Mouse (Mus musculus) CH12.LX (cell line): ENCODE results near the gene Colgalt2. TPM values are rescaled to one million over a fixed set of nuclear protein-coding genes. Genes with fewer than 3 reads are reported as not detected.
A peak's percentile ranks its signal among the peaks of the same experiment; 100 is the strongest.

Source experiments
- DNase-seq: peaks from one replicate; pipeline ENCODE4 v3.0.0-alpha.2; 2013; ENCODE audit errors: extremely low read depth
- H3K27ac ChIP-seq: 2 replicates; pipeline ENCODE4 v1.5.1; 2012; ENCODE audit warnings: low read depth, mild to moderate bottlenecking, control low read depth, moderate library complexity; ENCODE audit not compliant: insufficient read depth
- H3K27me3 ChIP-seq: replicated peaks from 2 replicates; pipeline ENCODE3; 2012; ENCODE audit warnings: inconsistent platforms
- H3K36me3 ChIP-seq, 2 experiments: replicated peaks in 1 of 2; 2 replicates each; pipeline versions ENCODE3 to v1.6.1; 2012; ENCODE audit warnings: inconsistent platforms in 1 of 2, low read length in 1 of 2, mild to moderate bottlenecking in 1 of 2, mixed read lengths in 1 of 2, moderate library complexity in 1 of 2; ENCODE audit not compliant: control insufficient read depth in 1 of 2, insufficient read depth in 1 of 2
- H3K4me1 ChIP-seq, 2 experiments: 2 replicates each; pipeline ENCODE4 v1.6.1; 2012; ENCODE audit warnings: inconsistent platforms in 1 of 2, moderate library complexity in 1 of 2; ENCODE audit not compliant: insufficient read depth in 2 of 2, control insufficient read depth in 1 of 2
- H3K4me2 ChIP-seq: 2 replicates; pipeline ENCODE4 v1.6.1; 2012; ENCODE audit warnings: low read depth, mild to moderate bottlenecking, control low read depth; ENCODE audit not compliant: poor library complexity, insufficient read depth, severe bottlenecking
- H3K4me3 ChIP-seq, 3 experiments: fragments of 150-350 bp in 1 of 3; sonication (generic) in 1 of 3; replicated peaks in 1 of 3; 2 replicates each; pipeline versions ENCODE3 to v1.5.1; 2011 to 2012; ENCODE audit warnings: low read depth in 2 of 3, low read length in 2 of 3, mild to moderate bottlenecking in 2 of 3, moderate library complexity in 2 of 3, control low read depth in 1 of 3, improper control_type of control experiment in 1 of 3, inconsistent platforms in 1 of 3, mixed read lengths in 1 of 3; ENCODE audit not compliant: poor library complexity in 1 of 3
- H3K79me2 ChIP-seq: replicated peaks from 2 replicates; pipeline ENCODE4 v1.6.1; 2012; ENCODE audit warnings: mild to moderate bottlenecking, moderate library complexity; ENCODE audit not compliant: control insufficient read depth, poor library complexity, insufficient read depth, severe bottlenecking; ENCODE audit errors: extremely low read depth
- H3K9ac ChIP-seq: 2 replicates; pipeline ENCODE4 v1.6.1; 2012; ENCODE audit warnings: low read depth, mild to moderate bottlenecking, control low read depth, moderate library complexity; ENCODE audit not compliant: insufficient read depth
- H3K9me3 ChIP-seq: replicated peaks from 2 replicates; pipeline ENCODE3; 2012; ENCODE audit warnings: low read length, inconsistent platforms, mixed read lengths
- CHD2 ChIP-seq: IDR thresholded peaks from 2 replicates; pipeline ENCODE4 v1.6.1; 2011; ENCODE audit warnings: low read length, improper control_type of control experiment
- CTCF ChIP-seq, 2 experiments: IDR thresholded peaks in 1 of 2; conservative IDR thresholded peaks in 1 of 2; 2 replicates each; pipeline ENCODE4 v1.5.1; 2011 to 2012; ENCODE audit warnings: low read depth in 2 of 2, low read length in 2 of 2, improper control_type of control experiment in 1 of 2, inconsistent platforms in 1 of 2, mild to moderate bottlenecking in 1 of 2, moderate library complexity in 1 of 2
- EP300 ChIP-seq: IDR thresholded peaks from 2 replicates; pipeline ENCODE4 v1.6.1; 2011; ENCODE audit warnings: low read length, improper control_type of control experiment
- ETS1 ChIP-seq: conservative IDR thresholded peaks from 2 replicates; pipeline ENCODE4 v1.6.1; 2012; ENCODE audit warnings: low read depth, mild to moderate bottlenecking, inconsistent platforms, low read length, improper control_type of control experiment, moderate library complexity
- JUN ChIP-seq: IDR thresholded peaks from 2 replicates; pipeline ENCODE4 v1.6.1; 2011; ENCODE audit warnings: low read depth, mild to moderate bottlenecking, low read length, improper control_type of control experiment, moderate library complexity; ENCODE audit not compliant: insufficient read depth
- JUND ChIP-seq: conservative IDR thresholded peaks from 2 replicates; pipeline ENCODE4 v1.6.1; 2011; ENCODE audit warnings: low read depth, low read length, improper control_type of control experiment
- KAT2A ChIP-seq: IDR thresholded peaks from 2 replicates; pipeline ENCODE4 v1.6.1; 2012; ENCODE audit warnings: low read length, improper control_type of control experiment, inconsistent platforms; ENCODE audit not compliant: insufficient replicate concordance
- MEF2A ChIP-seq: IDR thresholded peaks from 2 replicates; pipeline ENCODE4 v1.6.1; 2014; ENCODE audit warnings: low read depth, mild to moderate bottlenecking, inconsistent platforms, low read length, improper control_type of control experiment, borderline replicate concordance
- MXI1 ChIP-seq: IDR thresholded peaks from 2 replicates; pipeline ENCODE4 v1.6.1; 2011; ENCODE audit warnings: mild to moderate bottlenecking, low read depth, low read length, improper control_type of control experiment
- MYC ChIP-seq: IDR thresholded peaks from 2 replicates; pipeline ENCODE4 v1.6.1; 2011; ENCODE audit warnings: low read depth, mild to moderate bottlenecking, improper control_type of control experiment, low read length
- NELFE ChIP-seq: IDR thresholded peaks from 2 replicates; pipeline ENCODE4 v1.6.1; 2011; ENCODE audit warnings: low read depth, low read length, improper control_type of control experiment
- NRF1 ChIP-seq: IDR thresholded peaks from 2 replicates; pipeline ENCODE4 v1.6.1; 2014; ENCODE audit warnings: low read depth, mild to moderate bottlenecking, inconsistent platforms, low read length, improper control_type of control experiment, moderate library complexity
- PAX5 ChIP-seq: IDR thresholded peaks from 2 replicates; pipeline ENCODE4 v1.6.1; 2012; ENCODE audit warnings: low read length, inconsistent platforms, mixed read lengths
- POLR2A ChIP-seq: IDR thresholded peaks from 2 replicates; pipeline ENCODE4 v1.6.1; 2011; ENCODE audit warnings: low read depth, mild to moderate bottlenecking, improper control_type of control experiment, low read length
- POLR2AphosphoS2 ChIP-seq: IDR thresholded peaks from 2 replicates; pipeline ENCODE4 v1.6.1; 2011; ENCODE audit warnings: low read depth, low read length, improper control_type of control experiment
- RAD21 ChIP-seq: IDR thresholded peaks from 2 replicates; pipeline ENCODE4 v1.6.1; 2011; ENCODE audit warnings: low read depth, mild to moderate bottlenecking, low read length, improper control_type of control experiment, moderate library complexity
- RCOR1 ChIP-seq: conservative IDR thresholded peaks from 2 replicates; pipeline ENCODE4 v1.6.1; 2012; ENCODE audit warnings: low read depth, mild to moderate bottlenecking, inconsistent platforms, low read length, improper control_type of control experiment
- SIN3A ChIP-seq: IDR thresholded peaks from 2 replicates; pipeline ENCODE4 v1.6.1; 2012; ENCODE audit warnings: low read length, improper control_type of control experiment, inconsistent platforms
- SMC3 ChIP-seq: IDR thresholded peaks from 2 replicates; pipeline ENCODE4 v1.6.1; 2011; ENCODE audit warnings: low read depth, low read length, improper control_type of control experiment
- UBTF ChIP-seq: IDR thresholded peaks from 2 replicates; pipeline ENCODE4 v1.6.1; 2012; ENCODE audit warnings: low read depth, mild to moderate bottlenecking, inconsistent platforms, low read length, improper control_type of control experiment, moderate library complexity
- ZC3H11A ChIP-seq: IDR thresholded peaks from 2 replicates; pipeline ENCODE4 v1.6.1; 2012; ENCODE audit warnings: low read depth, mild to moderate bottlenecking, inconsistent platforms, low read length, improper control_type of control experiment
- ZMIZ1 ChIP-seq: IDR thresholded peaks from 2 replicates; pipeline ENCODE4 v1.6.1; 2012; ENCODE audit warnings: low read depth, mild to moderate bottlenecking, inconsistent platforms, low read length, improper control_type of control experiment
- ZNF384 ChIP-seq: IDR thresholded peaks from 2 replicates; pipeline ENCODE4 v1.6.1; 2012; ENCODE audit warnings: low read depth, low read length, improper control_type of control experiment, inconsistent platforms
- dilution Hi-C: fragments of 300-500 bp; cut with MboI; formaldehyde crosslinking; loops from 2 replicates; pipeline ENCODE4 v1.14.3; 2020; ENCODE audit warnings: low sequenced_read_pairs; ENCODE audit not compliant: extremely low pct_unique_long_range_greater_than_20kb, extremely low pct_ligation_motif_present
- in situ Hi-C: fragments of 300-500 bp; cut with MboI; formaldehyde crosslinking; loops from 3 replicates; pipeline ENCODE4 v1.14.3; 2019; ENCODE audit warnings: low sequenced_read_pairs, low pct_ligation_motif_present, low pct_unique_long_range_greater_than_20kb, mixed read lengths
- polyA plus RNA-seq: library from polyadenylated mRNA; unstranded; fragments of >175 nt; gene quantifications from 2 replicates; pipeline ENCODE4 v1.2.1, GENCODE M21; 2012; ENCODE audit warnings: low read depth; ENCODE audit not compliant: insufficient read length
- total RNA-seq, 2 experiments: library from RNA; depleted of rRNA; stranded (reverse); fragments of 300-350 nt in 1 of 2; fragments of >200 nt in 1 of 2; gene quantifications; 2 replicates each; pipeline ENCODE4 v1.2.3; 2012 to 2014

Colgalt2 gene
- total and polyA plus RNA-seq, 3 experiments = not detected

- dilution Hi-C loops = no loop called here
- Histone ChIP-seq H3K9me3 (no peaks in the 10 kb centered on the region), H3K27me3 (no peaks in the 10 kb centered on the region), H3K4me3 (no peak overlapping the region), H3K9ac (no peak overlapping the region), H3K4me1 (peaks cover 0 to 8% of the 10 kb centered on the region in 2 experiments; a peak in 3 of 4 replicates), H3K36me3 (peaks cover 0 to 10% of the 10 kb centered on the region in 2 experiments), H3K27ac (no peak overlapping the region), H3K4me2 (no peak overlapping the region), H3K79me2 (no peaks in the 10 kb centered on the region)
- peak; percentile 63 for DNase-seq
- peak; percentile 39 for TF ChIP-seq RAD21
- TF ChIP-seq CTCF (conservative IDR thresholded peaks at IDR 0.05 in 1 of 2, IDR thresholded peaks at IDR 0.05 in 1 of 2; ENCODE audit: low read depth in 2 of 2, low read length in 2 of 2) = peak; percentile 69 to 73
- TF ChIP-seq SMC3 = peak; percentile 55
- TF ChIP-seq ETS1 = no peak
- in situ Hi-C loops = loop anchor here (10.0 kb wide), 1 partner anchor 224 kb away; no protein-coding TSS in a partner anchor
Observed at GRCm38 (mm10) chr1:152520798-152521575, 121.4 kb downstream of the Colgalt2 start.

- no peak for TF ChIP-seq MYC
- TF ChIP-seq RCOR1 = no peak
- TF ChIP-seq ZNF384 = no peak
- TF ChIP-seq, all 38 proteins: peak for 0
- no peak for DNase-seq
- Histone ChIP-seq H3K27ac (no peak overlapping the region), H3K4me3 (no peak overlapping the region), H3K9me3 (no peaks in the 10 kb centered on the region), H3K36me3 (peaks cover 0 to 10% of the 10 kb centered on the region in 2 experiments), H3K4me1 (peaks cover 0 to 15% of the 10 kb centered on the region in 2 experiments; a peak in 3 of 4 replicates), H3K79me2 (no peaks in the 10 kb centered on the region), H3K27me3 (no peaks in the 10 kb centered on the region), H3K4me2 (no peak overlapping the region), H3K9ac (no peak overlapping the region)
- dilution Hi-C loops (no loop called here), in situ Hi-C loops (loop anchor here (10.0 kb wide), 1 partner anchor 223 kb away; no protein-coding TSS in a partner anchor)
Observed at GRCm38 (mm10) chr1:152522226-152522625, 122.6 kb downstream of the Colgalt2 start.

- dilution Hi-C loops = no loop called here
- no peak overlapping the region for H3K4me3 ChIP-seq
- in situ Hi-C loops = loop anchor here (10.0 kb wide), 1 partner anchor 222 kb away; no protein-coding TSS in a partner anchor
- no peak overlapping the region for H3K27ac ChIP-seq
- no peak overlapping the region for H3K9ac ChIP-seq
- no peaks in the 10 kb centered on the region for H3K9me3 ChIP-seq
- DNase-seq = no peak
- TF ChIP-seq SMC3 (no peak), ZC3H11A (no peak), SIN3A (no peak), MXI1 (no peak), NELFE (no peak), POLR2A (no peak), KAT2A (no peak), JUN (no peak), RCOR1 (no peak), ZMIZ1 (no peak), NRF1 (no peak), JUND (no peak), PAX5 (no peak), EP300 (no peak), RAD21 (no peak), MEF2A (no peak), CHD2 (no peak), POLR2AphosphoS2 (no peak), UBTF (no peak)
- TF ChIP-seq, all 38 proteins: peak for 0
- no peaks in the 10 kb centered on the region for H3K79me2 ChIP-seq
- H3K27me3 ChIP-seq = no peaks in the 10 kb centered on the region
- peaks cover 0 to 10% of the 10 kb centered on the region in 2 experiments for H3K36me3 ChIP-seq
- H3K4me1 ChIP-seq = peaks cover 0 to 26% of the 10 kb centered on the region in 2 experiments; a peak in 3 of 4 replicates
- no peak overlapping the region for H3K4me2 ChIP-seq
Observed at GRCm38 (mm10) chr1:152523292-152523691, 123.7 kb downstream of the Colgalt2 start.
